Mouse (Mus musculus): ENCODE data around the gene Tmem206. TPM values are rescaled to one million over a fixed set of nuclear protein-coding genes. Genes with fewer than 3 reads are reported as not detected.

Tmem206 gene
- polyA plus RNA-seq, 1 experiment from 2014 or later = 22.8 TPM

DNA sequence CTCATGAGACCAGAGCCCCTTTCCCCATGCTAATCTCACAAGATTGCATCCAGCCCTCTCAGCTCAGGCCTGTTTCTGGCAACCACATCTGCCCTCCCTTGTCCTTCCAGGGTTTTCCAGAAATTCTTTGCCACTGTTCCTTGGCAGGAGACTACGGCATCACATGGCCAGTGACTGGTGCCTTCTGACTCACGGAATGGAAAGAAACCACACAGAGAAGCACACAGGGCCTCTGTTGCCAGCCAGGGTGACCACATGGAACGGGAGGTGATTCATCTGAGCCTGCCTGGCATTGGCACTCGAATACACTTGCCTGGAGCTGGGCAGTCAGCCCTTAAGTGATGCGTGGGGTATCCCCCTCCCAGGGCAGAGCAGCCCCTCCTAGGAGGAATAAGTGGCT lies 33.4 kb upstream of the Tmem206 start:
- H3K27me3 ChIP-seq (ENCODE audit: control insufficient read depth, insufficient read depth, low read depth, low read length) = no peaks in the 10 kb centered on the region
- H3K4me1 ChIP-seq (replicated peaks; ENCODE audit: control insufficient read depth, insufficient read depth, low read length) = peaks cover 5% of the 10 kb centered on the region; the same call in 1 of the 2 replicates
- no peaks in the 10 kb centered on the region for H3K9me3 ChIP-seq (ENCODE audit: control insufficient read depth, low read length)
- no peaks in the 10 kb centered on the region for H3K36me3 ChIP-seq (ENCODE audit: control insufficient read depth, insufficient read depth, low read length)
- no peak for ATAC-seq (ENCODE audit: low read depth)
- 57% methylated on average over 5 of the region's 5 CpGs for WGBS
- H3K9ac ChIP-seq (ENCODE audit: low read length) = no peak overlapping the region
- no peak overlapping the region for H3K27ac ChIP-seq (ENCODE audit: low read length)
- no peak overlapping the region for H3K4me2 ChIP-seq (ENCODE audit: low read depth, low read length)
- H3K4me3 ChIP-seq (ENCODE audit: low read length) = no peak overlapping the region

DNA sequence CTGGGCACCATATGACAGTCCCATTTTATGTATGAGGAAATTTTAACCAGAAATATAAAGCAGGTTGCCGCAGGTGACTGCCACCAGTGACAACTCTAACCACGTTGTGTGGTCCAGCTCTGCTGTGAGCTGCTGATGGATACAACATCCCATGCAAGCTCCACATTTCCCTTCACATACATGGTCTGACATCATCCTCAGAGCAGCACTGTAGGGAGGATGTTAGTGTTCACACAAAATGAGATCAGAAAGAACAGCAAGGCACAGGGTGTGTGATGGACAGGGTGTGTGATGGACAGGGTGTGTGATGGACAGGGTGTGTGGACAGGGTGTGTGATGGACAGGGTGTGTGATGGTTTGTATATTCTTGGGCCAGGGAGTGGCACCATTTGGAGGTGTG lies 32.7 kb upstream of the Tmem206 start:
- no peak overlapping the region for H3K9ac ChIP-seq (ENCODE audit: low read length)
- no peak overlapping the region for H3K27ac ChIP-seq (ENCODE audit: low read length)
- no peaks in the 10 kb centered on the region for H3K9me3 ChIP-seq (ENCODE audit: control insufficient read depth, low read length)
- ATAC-seq (ENCODE audit: low read depth) = no peak
- H3K27me3 ChIP-seq (ENCODE audit: control insufficient read depth, insufficient read depth, low read depth, low read length) = no peaks in the 10 kb centered on the region
- no peak overlapping the region for H3K4me3 ChIP-seq (ENCODE audit: low read length)
- peaks cover 5% of the 10 kb centered on the region; the same call in 1 of the 2 replicates for H3K4me1 ChIP-seq (replicated peaks; ENCODE audit: control insufficient read depth, insufficient read depth, low read length)
- 78% methylated on average over 2 of the region's 2 CpGs for WGBS
- no peaks in the 10 kb centered on the region for H3K36me3 ChIP-seq (ENCODE audit: control insufficient read depth, insufficient read depth, low read length)
- H3K4me2 ChIP-seq (ENCODE audit: low read depth, low read length) = no peak overlapping the region

DNA sequence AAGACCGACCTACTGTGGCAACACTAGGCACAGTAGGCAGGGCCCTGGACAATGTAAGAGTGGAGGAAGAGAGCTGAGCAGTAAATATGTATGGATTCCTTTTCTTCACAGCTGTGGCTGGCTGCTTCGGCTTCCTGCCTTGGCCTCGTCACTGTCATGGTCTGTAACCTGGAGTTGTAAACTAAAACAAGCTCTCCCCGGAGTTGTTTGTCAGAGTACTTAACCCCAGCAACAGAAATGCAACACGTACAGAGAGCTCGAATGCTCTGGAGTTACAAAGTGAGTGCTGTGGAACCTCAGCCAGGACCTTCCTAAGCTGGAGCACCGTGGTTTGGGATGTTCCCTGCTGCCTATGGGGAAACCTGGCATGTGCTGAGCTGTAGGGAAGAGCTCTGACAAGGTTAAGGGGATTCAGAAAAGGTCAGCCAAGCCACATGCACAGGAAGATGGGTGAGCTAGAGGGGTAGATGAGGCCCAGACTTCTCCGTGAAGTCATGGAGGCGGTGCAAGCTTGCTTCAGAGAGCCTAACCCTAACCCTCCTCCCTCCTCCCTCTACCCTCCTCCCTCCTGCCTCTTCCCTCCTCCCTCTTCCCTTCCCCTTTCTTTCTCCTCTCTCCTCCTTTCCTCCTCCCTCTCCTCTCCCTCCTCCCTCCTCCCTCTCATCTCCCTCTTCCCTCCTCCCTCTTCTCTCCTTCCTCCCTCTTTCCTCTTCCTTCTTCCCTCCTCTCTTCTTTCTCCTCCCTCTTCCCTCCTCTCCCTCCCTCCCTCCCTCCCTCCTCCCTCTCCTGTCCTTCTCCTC lies 31.5 kb upstream of the Tmem206 start:
- WGBS = 41% methylated on average over 9 of the region's 9 CpGs
- Histone ChIP-seq H3K9ac (ENCODE audit: low read length) (no peak overlapping the region), H3K4me3 (ENCODE audit: low read length) (no peak overlapping the region), H3K4me2 (ENCODE audit: low read depth, low read length) (no peak overlapping the region), H3K4me1 (replicated peaks; ENCODE audit: control insufficient read depth, insufficient read depth, low read length) (peaks cover 5% of the 10 kb centered on the region; the same call in 1 of the 2 replicates), H3K27me3 (ENCODE audit: control insufficient read depth, insufficient read depth, low read depth, low read length) (no peaks in the 10 kb centered on the region), H3K9me3 (ENCODE audit: control insufficient read depth, low read length) (no peaks in the 10 kb centered on the region), H3K36me3 (ENCODE audit: control insufficient read depth, insufficient read depth, low read length) (no peaks in the 10 kb centered on the region), H3K27ac (ENCODE audit: low read length) (no peak overlapping the region)
- ATAC-seq (ENCODE audit: low read depth) = no peak

DNA sequence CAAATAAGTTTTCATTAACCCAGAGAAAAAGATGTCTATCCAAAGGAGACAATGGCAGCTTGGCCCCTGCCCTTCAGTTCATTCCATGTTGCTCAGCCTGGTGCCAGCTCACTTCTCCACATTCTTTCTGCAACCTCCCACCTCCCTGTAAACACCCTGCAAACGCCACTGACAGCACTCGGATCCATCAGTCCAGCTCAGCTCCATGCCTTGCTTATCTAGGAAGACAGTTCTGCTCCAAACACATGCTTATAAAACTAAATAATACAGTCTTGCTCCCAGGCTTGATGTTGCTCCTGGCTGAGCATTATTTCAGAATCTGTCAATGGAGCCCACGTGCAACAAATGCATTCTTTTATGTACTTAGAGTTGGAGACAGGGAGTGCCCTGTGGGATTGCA lies 29.9 kb upstream of the Tmem206 start:
- H3K36me3 ChIP-seq (ENCODE audit: control insufficient read depth, insufficient read depth, low read length) = no peaks in the 10 kb centered on the region
- no peak overlapping the region for H3K9ac ChIP-seq (ENCODE audit: low read length)
- no peak overlapping the region for H3K4me2 ChIP-seq (ENCODE audit: low read depth, low read length)
- no peaks in the 10 kb centered on the region for H3K27me3 ChIP-seq (ENCODE audit: control insufficient read depth, insufficient read depth, low read depth, low read length)
- peaks cover 5% of the 10 kb centered on the region; the same call in 1 of the 2 replicates for H3K4me1 ChIP-seq (replicated peaks; ENCODE audit: control insufficient read depth, insufficient read depth, low read length)
- 11% methylated on average over 3 of the region's 3 CpGs for WGBS
- no peak overlapping the region for H3K27ac ChIP-seq (ENCODE audit: low read length)
- ATAC-seq (ENCODE audit: low read depth) = 0 out of 2 replicates have a peak, but pooled peaks have one; percentile 11
- no peaks in the 10 kb centered on the region for H3K9me3 ChIP-seq (ENCODE audit: control insufficient read depth, low read length)
- H3K4me3 ChIP-seq (ENCODE audit: low read length) = no peak overlapping the region

DNA sequence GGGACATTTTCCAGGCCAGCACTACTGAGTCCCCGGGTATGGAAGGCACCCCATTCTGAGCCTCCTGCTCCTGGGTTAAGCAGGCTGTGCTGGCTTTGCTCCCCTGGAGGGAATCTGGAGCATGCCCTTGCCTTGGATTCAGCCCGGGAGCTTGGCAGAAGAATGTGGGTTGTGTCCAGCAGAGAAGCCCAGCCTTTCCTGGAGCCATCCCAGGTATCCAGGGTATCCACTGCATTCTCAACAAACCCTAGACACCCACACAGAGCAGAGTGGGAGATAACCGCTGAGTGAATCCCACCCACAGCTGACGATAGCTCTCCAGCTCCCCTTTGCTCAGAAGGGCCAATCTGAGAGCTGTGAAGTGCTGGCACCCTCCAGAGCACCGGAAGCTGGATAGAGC lies 29.3 kb upstream of the Tmem206 start:
- H3K4me1 ChIP-seq (replicated peaks; ENCODE audit: control insufficient read depth, insufficient read depth, low read length) = peaks cover 5% of the 10 kb centered on the region; the same call in 1 of the 2 replicates

DNA sequence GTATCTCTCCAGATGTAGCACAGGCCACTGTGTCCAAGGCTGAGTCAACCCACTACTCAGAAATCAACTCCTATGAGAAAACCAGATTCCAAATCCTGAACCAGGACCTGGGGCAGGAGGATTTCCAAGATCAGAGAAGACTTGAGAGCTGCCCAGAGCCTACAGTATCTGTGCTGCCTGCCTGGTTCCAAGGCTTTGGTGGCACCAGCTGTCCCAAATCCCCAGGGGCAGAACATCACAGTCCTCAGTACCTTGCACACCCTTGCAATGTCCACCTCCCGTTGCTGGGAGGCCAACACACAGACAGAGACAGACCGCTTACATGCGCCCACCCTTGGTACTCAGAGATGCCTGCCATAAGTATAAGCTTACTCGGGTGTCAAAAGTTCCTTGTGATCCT lies 27.4 kb upstream of the Tmem206 start:
- H3K4me2 ChIP-seq (ENCODE audit: low read depth, low read length) = no peak overlapping the region
- H3K9ac ChIP-seq (ENCODE audit: low read length) = no peak overlapping the region
- ATAC-seq (ENCODE audit: low read depth) = no peak
- no peak overlapping the region for H3K27ac ChIP-seq (ENCODE audit: low read length)
- no peak overlapping the region for H3K4me3 ChIP-seq (ENCODE audit: low read length)
- H3K4me1 ChIP-seq (replicated peaks; ENCODE audit: control insufficient read depth, insufficient read depth, low read length) = peaks cover 5% of the 10 kb centered on the region; the same call in 1 of the 2 replicates
- 80% methylated on average over 4 of the region's 4 CpGs for WGBS
- H3K36me3 ChIP-seq (ENCODE audit: control insufficient read depth, insufficient read depth, low read length) = no peaks in the 10 kb centered on the region
- H3K9me3 ChIP-seq (ENCODE audit: control insufficient read depth, low read length) = no peaks in the 10 kb centered on the region
- no peaks in the 10 kb centered on the region for H3K27me3 ChIP-seq (ENCODE audit: control insufficient read depth, insufficient read depth, low read depth, low read length)

More for the DNA sequence above, 29.3 kb upstream of the Tmem206 start:
- ATAC-seq (ENCODE audit: low read depth) = peak; percentile 59
- Histone ChIP-seq H3K9me3 (ENCODE audit: control insufficient read depth, low read length) (no peaks in the 10 kb centered on the region), H3K27me3 (ENCODE audit: control insufficient read depth, insufficient read depth, low read depth, low read length) (no peaks in the 10 kb centered on the region), H3K27ac (ENCODE audit: low read length) (no peak overlapping the region; the same call in 1 of the 2 replicates), H3K4me3 (ENCODE audit: low read length) (no peak overlapping the region), H3K4me2 (ENCODE audit: low read depth, low read length) (no peak overlapping the region), H3K9ac (ENCODE audit: low read length) (no peak overlapping the region), H3K36me3 (ENCODE audit: control insufficient read depth, insufficient read depth, low read length) (no peaks in the 10 kb centered on the region)
- 48% methylated on average over 5 of the region's 5 CpGs for WGBS

DNA sequence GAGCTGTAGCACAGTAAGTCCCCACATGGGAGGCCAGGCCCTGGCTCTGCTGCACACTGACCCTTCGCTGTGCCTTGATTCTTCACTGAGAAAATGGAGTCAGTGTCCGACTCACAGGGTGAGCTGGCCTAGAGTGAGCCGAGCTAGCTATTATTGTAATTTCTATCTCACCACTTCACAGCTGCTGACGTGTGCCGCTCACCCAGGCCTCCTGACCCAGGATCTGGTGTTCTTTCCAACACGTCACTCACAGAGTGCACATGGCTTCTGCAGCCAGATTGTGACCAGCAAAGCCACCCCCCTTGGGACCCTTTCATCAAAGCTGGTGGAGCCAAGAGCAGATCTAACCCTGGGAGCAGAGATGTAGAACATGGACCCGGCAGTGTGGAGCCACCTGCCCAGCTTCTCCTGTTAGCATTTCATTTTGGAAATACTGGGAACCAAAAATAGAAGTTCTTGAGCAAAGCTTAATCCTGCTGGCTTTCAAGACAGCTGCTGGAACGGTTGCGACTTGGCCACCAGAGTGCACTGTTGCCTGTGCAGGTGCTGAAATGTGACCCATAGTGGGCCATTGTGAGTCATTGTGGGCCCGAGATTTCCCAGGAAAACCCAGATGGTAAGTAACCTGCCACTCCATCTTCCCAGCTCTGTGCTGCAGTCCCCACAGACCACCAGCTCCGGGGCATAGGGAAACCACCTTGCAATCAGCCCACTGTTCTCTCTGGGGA lies 26.3 kb upstream of the Tmem206 start:
- Histone ChIP-seq H3K9ac (ENCODE audit: low read length) (no peak overlapping the region), H3K27ac (ENCODE audit: low read length) (no peak overlapping the region), H3K9me3 (ENCODE audit: control insufficient read depth, low read length) (no peaks in the 10 kb centered on the region), H3K4me1 (replicated peaks; ENCODE audit: control insufficient read depth, insufficient read depth, low read length) (peaks cover 5% of the 10 kb centered on the region; the same call in 1 of the 2 replicates), H3K4me3 (ENCODE audit: low read length) (no peak overlapping the region), H3K27me3 (ENCODE audit: control insufficient read depth, insufficient read depth, low read depth, low read length) (no peaks in the 10 kb centered on the region), H3K4me2 (ENCODE audit: low read depth, low read length) (no peak overlapping the region), H3K36me3 (ENCODE audit: control insufficient read depth, insufficient read depth, low read length) (no peaks in the 10 kb centered on the region)
- no peak for ATAC-seq (ENCODE audit: low read depth)
- WGBS = 51% methylated on average over 11 of the region's 11 CpGs

DNA sequence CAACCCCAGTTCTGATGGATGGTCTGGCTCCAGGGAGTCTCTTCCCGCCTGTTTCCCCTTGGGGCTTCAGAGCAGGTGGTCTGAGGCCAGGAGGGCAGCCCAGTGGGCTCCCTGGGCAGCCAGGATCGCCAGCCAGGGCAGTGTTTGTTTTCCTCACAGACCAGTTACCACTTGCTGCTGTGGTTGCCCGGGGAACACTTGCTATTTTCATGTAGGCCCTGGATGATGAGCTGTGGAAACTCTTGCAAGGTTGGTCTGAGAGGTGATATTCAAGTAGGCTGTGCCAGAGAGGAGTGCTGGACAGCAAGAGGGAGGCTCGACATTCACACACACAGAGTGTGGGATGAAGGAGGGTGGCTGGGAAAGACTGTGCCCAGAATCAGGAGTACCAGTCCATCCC lies 23.8 kb upstream of the Tmem206 start:
- Histone ChIP-seq H3K9me3 (ENCODE audit: control insufficient read depth, low read length) (no peaks in the 10 kb centered on the region), H3K9ac (ENCODE audit: low read length) (no peak overlapping the region), H3K27ac (ENCODE audit: low read length) (no peak overlapping the region), H3K4me3 (ENCODE audit: low read length) (no peak overlapping the region), H3K36me3 (ENCODE audit: control insufficient read depth, insufficient read depth, low read length) (no peaks in the 10 kb centered on the region), H3K27me3 (ENCODE audit: control insufficient read depth, insufficient read depth, low read depth, low read length) (no peaks in the 10 kb centered on the region), H3K4me2 (ENCODE audit: low read depth, low read length) (no peak overlapping the region), H3K4me1 (replicated peaks; ENCODE audit: control insufficient read depth, insufficient read depth, low read length) (no peaks in the 10 kb centered on the region; the same call in 1 of the 2 replicates)
- ATAC-seq (ENCODE audit: low read depth) = no peak
- 28% methylated on average over 4 of the region's 4 CpGs for WGBS

DNA sequence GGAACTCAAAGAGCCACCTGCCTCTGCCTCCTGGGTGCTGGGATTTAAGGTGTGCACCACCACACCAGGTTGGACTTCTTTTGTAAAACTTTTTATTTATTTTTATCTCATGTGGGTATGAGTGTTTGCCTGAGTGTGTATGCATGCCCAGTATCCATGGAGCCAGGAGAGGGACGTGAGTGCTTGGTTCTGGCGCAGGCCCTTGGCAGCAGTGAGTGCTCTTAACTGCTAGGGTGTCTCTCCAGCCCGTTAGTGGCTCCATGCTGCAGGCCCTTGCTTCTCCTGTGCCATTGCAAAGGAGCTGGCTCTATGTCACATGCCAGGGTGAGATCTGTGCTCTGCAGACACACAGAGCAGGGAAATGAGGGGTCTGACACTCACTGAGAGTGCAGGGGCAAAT lies 22.0 kb upstream of the Tmem206 start:
- Histone ChIP-seq H3K4me3 (ENCODE audit: low read length) (no peak overlapping the region), H3K9me3 (ENCODE audit: control insufficient read depth, low read length) (no peaks in the 10 kb centered on the region), H3K4me1 (replicated peaks; ENCODE audit: control insufficient read depth, insufficient read depth, low read length) (no peaks in the 10 kb centered on the region; the same call in 1 of the 2 replicates), H3K27me3 (ENCODE audit: control insufficient read depth, insufficient read depth, low read depth, low read length) (no peaks in the 10 kb centered on the region), H3K4me2 (ENCODE audit: low read depth, low read length) (no peak overlapping the region), H3K27ac (ENCODE audit: low read length) (peak overlapping the region; percentile 32; the same call in 1 of the 2 replicates), H3K9ac (ENCODE audit: low read length) (no peak overlapping the region), H3K36me3 (ENCODE audit: control insufficient read depth, insufficient read depth, low read length) (peaks cover 2% of the 10 kb centered on the region; the same call in 1 of the 2 replicates)
- peak; percentile 81 for ATAC-seq (ENCODE audit: low read depth)
- WGBS = 41% methylated on average over 3 of the region's 3 CpGs
